Mouse (Mus musculus) hindbrain, embryonic 14.5 days (tissue): ENCODE measurements around the gene Wnt1. TPM values are rescaled to one million over a fixed set of nuclear protein-coding genes. Genes with fewer than 3 reads are reported as not detected.

Experiments used
- ATAC-seq: fragments of 200-750 bp; cut with Nextera tagmentation; 2 replicates; pipeline ENCODE4 v1.8.0; 2017; ENCODE audit warnings: moderate number of reproducible peaks, mild to moderate bottlenecking, moderate TSS enrichment, moderate library complexity; ENCODE audit not compliant: low FRiP score
- DNase-seq: peaks from one replicate; pipeline ENCODE4 v3.0.0-alpha.2; 2015; ENCODE audit warnings: low spot score
- H3K27ac ChIP-seq: fragments of 300-500 bp; sonication (generic); 2 replicates; pipeline ENCODE4 v1.5.1; 2014; ENCODE audit warnings: mild to moderate bottlenecking, moderate library complexity
- H3K27me3 ChIP-seq: fragments of 300-500 bp; sonication (generic); 2 replicates; pipeline ENCODE4 v1.6.1; 2014; ENCODE audit warnings: mild to moderate bottlenecking, low read length, mixed read lengths; ENCODE audit not compliant: control insufficient read depth, insufficient read depth
- H3K36me3 ChIP-seq: fragments of 300-500 bp; sonication (generic); replicated peaks from 2 replicates; pipeline ENCODE4 v1.6.1; 2014; ENCODE audit not compliant: control insufficient read depth, insufficient read depth
- H3K4me1 ChIP-seq: fragments of 300-500 bp; sonication (generic); replicated peaks from 2 replicates; pipeline ENCODE4 v1.6.1; 2014; ENCODE audit warnings: antibody characterized with exemption, low read length, mixed read lengths; ENCODE audit not compliant: control insufficient read depth, insufficient read depth
- H3K4me2 ChIP-seq: fragments of 300-500 bp; sonication (generic); replicated peaks from 2 replicates; pipeline ENCODE4 v1.6.1; 2014; ENCODE audit warnings: mild to moderate bottlenecking, moderate library complexity
- H3K4me3 ChIP-seq: fragments of 300-500 bp; sonication (generic); replicated peaks from 2 replicates; pipeline ENCODE4 v1.5.1; 2014; ENCODE audit warnings: mild to moderate bottlenecking, low read length
- H3K9ac ChIP-seq: fragments of 300-500 bp; sonication (generic); 2 replicates; pipeline ENCODE4 v1.6.1; 2014
- H3K9me3 ChIP-seq: fragments of 300-500 bp; sonication (generic); 2 replicates; pipeline ENCODE4 v1.6.1; 2016; ENCODE audit warnings: low read length; ENCODE audit not compliant: control insufficient read depth
- WGBS: fragments of 180-500 bp; shearing (Covaris S2); extraction: QIAGEN DNeasy Blood & Tissue Kit; methylation state at CpG from one replicate; pipeline ENCODE4 v1.1.7; 2014; 5-methylcytosine and 5-hydroxymethylcytosine counted together
- polyA plus RNA-seq: library from polyadenylated mRNA; unstranded; fragments of >200 nt; fragmentation: Nextera tagmentation; extraction: Ambion mirVana; gene quantifications from 2 replicates; pipeline ENCODE4 v1.2.1, GENCODE M21; 2014

Gene Wnt1
- polyA plus RNA-seq, 1 experiment from 2014 or later: 2.1 TPM

- Histone ChIP-seq H3K4me1 (no peaks in the 10 kb centered on the region; the same call in 1 of the 2 replicates), H3K36me3 (no peaks in the 10 kb centered on the region), H3K4me3 (no peak overlapping the region), H3K4me2 (no peak overlapping the region), H3K27ac (no peak overlapping the region), H3K27me3 (peaks cover 72% of the 10 kb centered on the region), H3K9me3 (no peaks in the 10 kb centered on the region), H3K9ac (no peak overlapping the region)
- ATAC-seq (no peak), DNase-seq (no peak)
- 28% methylated on average over 4 of the region's 4 CpGs for WGBS
These were observed 1.7 kb upstream of the Wnt1 start for GRCm38 (mm10) chr15:98787930-98788329.

GRCm38 (mm10) chr15:98788972-98789660 lies 541 bp upstream of the Wnt1 start:
- no peak for DNase-seq
- Histone ChIP-seq H3K27ac (no peak overlapping the region), H3K27me3 (peaks cover 80% of the 10 kb centered on the region), H3K9me3 (no peaks in the 10 kb centered on the region), H3K9ac (no peak overlapping the region), H3K4me1 (no peaks in the 10 kb centered on the region; the same call in 1 of the 2 replicates), H3K4me2 (no peak overlapping the region), H3K4me3 (0 out of 2 replicates have a peak overlapping the region, but pooled peaks have one; percentile 34), H3K36me3 (no peaks in the 10 kb centered on the region)
- no peak for ATAC-seq
- 9% methylated on average over 24 of the region's 24 CpGs for WGBS

GRCm38 (mm10) chr15:98790761-98791160 lies 1.1 kb downstream of the Wnt1 start:
- Histone ChIP-seq H3K27me3 (peaks cover 93% of the 10 kb centered on the region), H3K27ac (no peak overlapping the region), H3K4me1 (no peaks in the 10 kb centered on the region; the same call in 1 of the 2 replicates), H3K36me3 (no peaks in the 10 kb centered on the region), H3K9me3 (no peaks in the 10 kb centered on the region), H3K9ac (0 out of 2 replicates have a peak overlapping the region, but pooled peaks have one; percentile 7), H3K4me2 (peak overlapping the region; percentile 62), H3K4me3 (peak overlapping the region; percentile 34)
- DNase-seq (no peak), ATAC-seq (no peak)
- under 1% methylated on average over 23 of the region's 23 CpGs for WGBS

DNA sequence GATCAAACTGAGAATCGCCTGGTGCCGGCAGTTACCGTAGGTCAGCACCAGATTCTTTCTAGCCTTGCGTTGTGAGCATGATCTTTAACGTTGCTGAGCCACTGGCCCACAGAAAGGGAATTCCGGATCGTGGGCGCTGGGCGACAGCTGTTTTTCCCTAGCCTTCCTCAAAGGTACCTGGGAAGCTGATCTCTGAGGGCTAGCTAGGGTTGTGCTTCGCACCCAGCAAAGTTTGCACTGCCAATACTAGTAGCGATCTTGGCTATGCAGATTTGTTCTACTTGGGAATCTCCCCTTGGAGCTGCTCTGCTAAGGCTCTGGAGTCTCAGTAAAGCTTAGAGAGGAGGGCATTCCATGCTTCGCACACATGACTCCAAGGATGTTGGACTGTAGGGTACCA lies 1.6 kb downstream of the Wnt1 start:
- Histone ChIP-seq H3K9me3 (no peaks in the 10 kb centered on the region), H3K27ac (no peak overlapping the region), H3K36me3 (no peaks in the 10 kb centered on the region), H3K27me3 (peaks cover 98% of the 10 kb centered on the region), H3K4me2 (peak overlapping the region; percentile 62), H3K4me1 (no peaks in the 10 kb centered on the region; the same call in 1 of the 2 replicates), H3K4me3 (peak overlapping the region; percentile 34), H3K9ac (no peak overlapping the region)
- ATAC-seq (no peak), DNase-seq (no peak)
- 1% methylated on average over 12 of the region's 12 CpGs for WGBS

GRCm38 (mm10) chr15:98791771-98792170 lies 2.1 kb downstream of the Wnt1 start:
- ATAC-seq (no peak), DNase-seq (no peak)
- H3K4me3 ChIP-seq: peak overlapping the region; percentile 34; the same call in 1 of the 2 replicates
- no peaks in the 10 kb centered on the region for H3K9me3 ChIP-seq
- peak overlapping the region; percentile 62; the same call in 1 of the 2 replicates for H3K4me2 ChIP-seq
- peaks cover 4% of the 10 kb centered on the region for H3K4me1 ChIP-seq
- H3K27me3 ChIP-seq: peaks cover 99% of the 10 kb centered on the region
- H3K36me3 ChIP-seq: no peaks in the 10 kb centered on the region
- no peak overlapping the region for H3K9ac ChIP-seq
- WGBS: 1% methylated on average over 23 of the region's 23 CpGs
- H3K27ac ChIP-seq: no peak overlapping the region

- 1% methylated on average over 75 of the region's 75 CpGs for WGBS
- Histone ChIP-seq H3K27me3 (peaks cover 98% of the 10 kb centered on the region), H3K4me2 (peak overlapping the region; percentile 62), H3K4me1 (peaks cover 8% of the 10 kb centered on the region), H3K4me3 (peak overlapping the region; percentile 34), H3K9me3 (no peaks in the 10 kb centered on the region), H3K36me3 (no peaks in the 10 kb centered on the region), H3K27ac (no peak overlapping the region), H3K9ac (peak overlapping the region; percentile 49; the same call in 1 of the 2 replicates)
- peak; percentile 62 for DNase-seq
- ATAC-seq: peak; percentile 26
These were observed 2.8 kb downstream of the Wnt1 start for GRCm38 (mm10) chr15:98792233-98793020.

DNA sequence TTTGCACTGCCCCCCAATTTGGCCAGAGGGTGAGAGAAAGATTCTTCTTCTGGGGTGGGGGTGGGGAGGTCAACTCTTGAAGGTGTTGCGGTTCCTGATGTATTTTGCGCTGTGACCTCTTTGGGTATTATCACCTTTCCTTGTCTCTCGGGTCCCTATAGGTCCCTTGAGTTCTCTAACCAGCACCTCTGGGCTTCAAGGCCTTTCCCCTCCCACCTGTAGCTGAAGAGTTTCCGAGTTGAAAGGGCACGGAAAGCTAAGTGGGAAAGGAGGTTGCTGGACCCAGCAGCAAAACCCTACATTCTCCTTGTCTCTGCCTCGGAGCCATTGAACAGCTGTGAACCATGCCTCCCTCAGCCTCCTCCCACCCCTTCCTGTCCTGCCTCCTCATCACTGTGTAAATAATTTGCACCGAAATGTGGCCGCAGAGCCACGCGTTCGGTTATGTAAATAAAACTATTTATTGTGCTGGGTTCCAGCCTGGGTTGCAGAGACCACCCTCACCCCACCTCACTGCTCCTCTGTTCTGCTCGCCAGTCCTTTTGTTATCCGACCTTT lies 3.6 kb downstream of the Wnt1 start:
- H3K9me3 ChIP-seq: no peaks in the 10 kb centered on the region
- ATAC-seq: no peak
- peak overlapping the region; percentile 34 for H3K4me3 ChIP-seq
- peak overlapping the region; percentile 62 for H3K4me2 ChIP-seq
- no peaks in the 10 kb centered on the region for H3K36me3 ChIP-seq
- peaks cover 98% of the 10 kb centered on the region for H3K27me3 ChIP-seq
- 4% methylated on average over 13 of the region's 13 CpGs for WGBS
- H3K4me1 ChIP-seq: peaks cover 8% of the 10 kb centered on the region
- no peak overlapping the region for H3K27ac ChIP-seq
- 0 out of 2 replicates have a peak overlapping the region, but pooled peaks have one; percentile 49 for H3K9ac ChIP-seq
- no peak for DNase-seq

GRCm38 (mm10) chr15:98796803-98797595 lies 7.3 kb downstream of the Wnt1 start:
- H3K4me3 ChIP-seq: no peak overlapping the region
- DNase-seq (peak; percentile 63), ATAC-seq (no peak)
- H3K9ac ChIP-seq: no peak overlapping the region
- H3K27ac ChIP-seq: no peak overlapping the region
- peaks cover 98% of the 10 kb centered on the region for H3K27me3 ChIP-seq
- H3K9me3 ChIP-seq: no peaks in the 10 kb centered on the region
- H3K36me3 ChIP-seq: no peaks in the 10 kb centered on the region
- H3K4me2 ChIP-seq: peak overlapping the region; percentile 3; the same call in 1 of the 2 replicates
- WGBS: 3% methylated on average over 13 of the region's 13 CpGs
- H3K4me1 ChIP-seq: peaks cover 8% of the 10 kb centered on the region
